Mouse (Mus musculus): ENCODE data around the gene Pde8b. TPM values are rescaled to one million over a fixed set of nuclear protein-coding genes. Genes with fewer than 3 reads are reported as not detected.

Pde8b gene
- polyA plus RNA-seq, 1 experiment from 2014 or later, result 3.7 TPM

DNA sequence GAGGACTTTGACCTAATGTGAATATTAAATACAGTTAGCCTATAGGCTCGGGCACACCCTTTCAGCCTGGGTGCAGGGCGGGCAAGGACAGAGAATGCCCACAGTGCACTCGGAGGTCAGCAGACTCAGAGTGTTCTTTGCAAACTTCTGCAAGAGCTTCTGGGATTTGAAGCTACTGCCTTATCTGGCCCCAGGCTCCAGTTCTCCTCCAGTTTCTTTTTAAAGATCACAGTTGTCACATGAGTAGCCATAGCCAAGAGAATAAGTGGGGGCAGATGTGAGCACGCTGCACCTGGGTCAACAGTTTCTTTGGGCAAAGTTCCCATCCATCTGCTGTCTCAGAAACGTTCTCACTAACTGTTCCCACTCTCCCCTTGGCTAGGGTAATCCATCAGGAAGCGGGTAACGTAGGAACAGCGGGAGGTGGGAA is 162.8 kb downstream of the Pde8b start:
- Histone ChIP-seq H3K4me3 (replicated peaks) (no peak overlapping the region), H3K4me2 (no peak overlapping the region), H3K4me1 (no peaks in the 10 kb centered on the region), H3K27me3 (no peaks in the 10 kb centered on the region), H3K36me3 (replicated peaks) (no peaks in the 10 kb centered on the region), H3K9ac (no peak overlapping the region), H3K9me3 (no peaks in the 10 kb centered on the region), H3K27ac (no peak overlapping the region)
- 86% methylated on average over 8 of the region's 8 CpGs for WGBS
- ATAC-seq (ENCODE audit: low FRiP score), result no peak

DNA sequence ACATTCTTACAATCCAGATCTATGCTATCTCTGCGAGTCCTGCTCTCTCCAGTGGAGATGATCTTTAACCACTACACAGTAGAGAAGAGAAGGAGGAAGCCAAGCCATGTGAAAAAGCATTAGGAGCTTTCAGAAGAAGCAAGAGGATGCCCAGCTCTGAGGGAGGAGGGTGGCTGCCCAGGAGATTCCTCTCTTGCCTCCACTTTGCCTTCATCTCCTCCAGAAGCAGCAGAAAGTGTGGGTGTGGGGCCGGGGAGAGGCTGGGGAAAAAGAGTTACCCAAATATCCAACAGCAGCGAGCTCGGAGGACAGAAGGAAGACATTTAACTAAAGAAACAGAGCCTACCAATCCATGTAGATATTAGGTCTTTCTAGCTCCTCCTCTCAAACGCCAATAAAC is 164.1 kb downstream of the Pde8b start:
- no peaks in the 10 kb centered on the region for H3K9me3 ChIP-seq
- no peak overlapping the region for H3K9ac ChIP-seq
- H3K36me3 ChIP-seq (replicated peaks), result no peaks in the 10 kb centered on the region
- no peak for ATAC-seq (ENCODE audit: low FRiP score)
- no peak overlapping the region for H3K4me2 ChIP-seq
- WGBS, result 87% methylated on average over 5 of the region's 5 CpGs
- H3K27me3 ChIP-seq, result no peaks in the 10 kb centered on the region
- H3K27ac ChIP-seq, result no peak overlapping the region
- no peaks in the 10 kb centered on the region for H3K4me1 ChIP-seq
- no peak overlapping the region for H3K4me3 ChIP-seq (replicated peaks)

DNA sequence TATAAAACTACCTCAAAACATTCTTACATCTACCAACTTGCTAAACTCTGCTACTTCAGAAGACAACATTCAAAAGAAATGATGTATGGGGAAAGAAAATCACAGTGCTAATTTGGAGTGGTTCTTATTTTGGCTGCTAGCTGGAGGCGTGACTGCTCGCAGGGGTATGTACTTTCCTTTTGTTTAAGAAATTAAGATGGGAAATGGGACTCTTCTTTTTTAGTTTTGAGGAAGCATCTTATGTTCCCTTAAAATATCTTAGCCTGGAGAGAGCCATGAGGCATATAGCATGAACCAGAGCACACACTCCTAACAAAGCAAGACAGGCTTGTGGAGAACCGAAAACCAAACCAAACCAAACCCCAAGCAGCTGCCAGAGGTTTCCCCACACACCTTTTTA is 167.5 kb downstream of the Pde8b start:
- no peaks in the 10 kb centered on the region for H3K36me3 ChIP-seq (replicated peaks)
- H3K27me3 ChIP-seq, result no peaks in the 10 kb centered on the region
- H3K4me1 ChIP-seq, result no peaks in the 10 kb centered on the region
- WGBS, result 93% methylated on average over 3 of the region's 3 CpGs
- no peak overlapping the region for H3K4me2 ChIP-seq
- ATAC-seq (ENCODE audit: low FRiP score), result no peak
- H3K4me3 ChIP-seq (replicated peaks), result no peak overlapping the region
- no peaks in the 10 kb centered on the region for H3K9me3 ChIP-seq
- no peak overlapping the region for H3K27ac ChIP-seq
- H3K9ac ChIP-seq, result no peak overlapping the region

DNA sequence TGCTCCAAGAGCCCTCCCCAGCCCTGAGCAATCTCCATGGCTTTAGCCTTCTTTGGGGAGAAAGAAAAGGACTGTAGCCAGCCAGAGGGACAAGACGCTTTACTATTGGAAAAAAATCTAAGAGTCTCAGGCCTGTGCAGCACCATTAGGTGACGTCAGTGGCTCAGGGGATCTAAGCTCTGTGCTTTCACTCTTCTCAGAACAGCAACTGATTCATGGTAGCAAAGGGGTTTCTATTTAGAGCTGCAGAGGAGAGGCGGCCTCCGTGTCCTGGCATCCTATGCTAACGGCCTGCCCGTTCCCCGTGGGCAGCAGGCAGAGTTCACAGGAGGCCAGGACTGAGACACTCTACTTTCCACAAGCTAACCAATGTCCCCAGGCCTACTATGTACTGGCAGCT is 169.1 kb downstream of the Pde8b start:
- no peak overlapping the region for H3K27ac ChIP-seq
- no peak overlapping the region for H3K9ac ChIP-seq
- no peaks in the 10 kb centered on the region for H3K9me3 ChIP-seq
- ATAC-seq (ENCODE audit: low FRiP score), result no peak
- no peaks in the 10 kb centered on the region for H3K36me3 ChIP-seq (replicated peaks)
- no peaks in the 10 kb centered on the region for H3K27me3 ChIP-seq
- WGBS, result 86% methylated on average over 7 of the region's 7 CpGs
- H3K4me1 ChIP-seq, result no peaks in the 10 kb centered on the region
- H3K4me2 ChIP-seq, result no peak overlapping the region
- no peak overlapping the region for H3K4me3 ChIP-seq (replicated peaks)

DNA sequence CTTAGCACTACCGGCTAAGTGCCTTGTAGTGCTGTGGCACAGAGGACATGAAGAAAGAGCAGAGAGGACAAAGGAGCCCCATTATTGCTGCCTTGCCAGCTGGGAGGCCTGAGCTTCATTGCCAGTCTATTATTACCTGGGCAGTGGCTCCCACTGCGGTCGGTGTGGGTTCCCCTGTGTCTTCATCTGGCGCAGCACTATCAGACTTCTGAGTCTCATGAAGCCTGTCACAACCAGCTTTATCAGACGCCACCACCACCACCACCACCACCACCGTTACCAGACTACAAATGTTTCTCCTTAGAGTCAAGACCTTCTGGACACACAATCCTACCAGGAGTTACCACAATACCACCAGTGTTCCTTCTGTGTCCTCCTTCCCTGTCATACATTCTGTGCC is 171.6 kb downstream of the Pde8b start:
- no peak overlapping the region for H3K27ac ChIP-seq
- H3K4me3 ChIP-seq (replicated peaks), result no peak overlapping the region
- no peaks in the 10 kb centered on the region for H3K9me3 ChIP-seq
- H3K9ac ChIP-seq, result no peak overlapping the region
- no peaks in the 10 kb centered on the region for H3K4me1 ChIP-seq
- H3K4me2 ChIP-seq, result no peak overlapping the region
- no peaks in the 10 kb centered on the region for H3K27me3 ChIP-seq
- 76% methylated on average over 6 of the region's 6 CpGs for WGBS
- no peaks in the 10 kb centered on the region for H3K36me3 ChIP-seq (replicated peaks)
- no peak for ATAC-seq (ENCODE audit: low FRiP score)

DNA sequence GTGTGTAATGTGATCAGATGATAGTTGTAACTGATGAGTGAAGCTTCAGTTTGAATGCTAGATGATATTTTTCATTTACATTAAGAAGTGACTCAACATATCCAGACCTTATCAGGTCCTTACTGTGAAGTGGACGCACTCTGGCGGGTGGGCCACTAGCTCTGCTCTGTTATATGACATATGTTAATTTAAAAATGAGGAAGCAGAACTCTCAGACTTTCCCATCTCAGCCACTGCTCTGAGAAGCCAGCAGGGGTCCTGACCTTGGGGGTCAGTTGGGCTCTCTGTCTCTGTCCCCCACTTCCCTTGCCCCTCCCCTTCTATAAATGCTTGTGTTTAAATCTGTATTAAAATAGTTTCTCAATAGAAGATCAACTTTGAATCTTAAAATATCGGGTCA is 172.4 kb downstream of the Pde8b start:
- ATAC-seq (ENCODE audit: low FRiP score), result no peak
- Histone ChIP-seq H3K27ac (no peak overlapping the region), H3K4me3 (replicated peaks) (no peak overlapping the region), H3K36me3 (replicated peaks) (no peaks in the 10 kb centered on the region), H3K4me2 (no peak overlapping the region), H3K27me3 (no peaks in the 10 kb centered on the region), H3K9me3 (no peaks in the 10 kb centered on the region), H3K4me1 (peaks cover 6% of the 10 kb centered on the region; the same call in 1 of the 2 replicates), H3K9ac (no peak overlapping the region)
- WGBS, result 82% methylated on average over 3 of the region's 3 CpGs

DNA sequence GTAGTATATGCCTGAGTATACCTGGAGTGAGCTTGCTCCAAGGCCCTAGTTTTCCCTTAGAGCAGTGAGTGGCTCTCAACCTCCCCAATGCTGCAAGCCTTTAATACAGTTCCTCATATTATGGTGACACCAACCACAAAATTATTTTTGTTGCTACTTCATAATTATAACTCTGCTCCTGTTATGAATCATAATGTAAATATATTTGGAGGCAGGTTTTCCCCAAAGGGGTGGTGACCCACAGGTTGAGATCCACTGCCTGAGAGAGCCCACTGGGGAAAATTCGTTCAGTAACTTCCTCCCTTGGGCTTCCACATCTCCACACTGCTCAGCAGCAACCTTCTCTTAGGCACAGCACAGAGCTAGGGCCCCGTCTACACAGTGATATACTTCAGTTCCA is 174.0 kb downstream of the Pde8b start:
- ATAC-seq (ENCODE audit: low FRiP score), result no peak
- no peak overlapping the region for H3K4me2 ChIP-seq
- H3K4me1 ChIP-seq, result peaks cover 6% of the 10 kb centered on the region; the same call in 1 of the 2 replicates
- WGBS, result 56% methylated on average over 2 of the region's 2 CpGs
- H3K9me3 ChIP-seq, result no peaks in the 10 kb centered on the region
- no peak overlapping the region for H3K9ac ChIP-seq
- no peaks in the 10 kb centered on the region for H3K27me3 ChIP-seq
- no peaks in the 10 kb centered on the region for H3K36me3 ChIP-seq (replicated peaks)
- H3K27ac ChIP-seq, result no peak overlapping the region
- no peak overlapping the region for H3K4me3 ChIP-seq (replicated peaks)

DNA sequence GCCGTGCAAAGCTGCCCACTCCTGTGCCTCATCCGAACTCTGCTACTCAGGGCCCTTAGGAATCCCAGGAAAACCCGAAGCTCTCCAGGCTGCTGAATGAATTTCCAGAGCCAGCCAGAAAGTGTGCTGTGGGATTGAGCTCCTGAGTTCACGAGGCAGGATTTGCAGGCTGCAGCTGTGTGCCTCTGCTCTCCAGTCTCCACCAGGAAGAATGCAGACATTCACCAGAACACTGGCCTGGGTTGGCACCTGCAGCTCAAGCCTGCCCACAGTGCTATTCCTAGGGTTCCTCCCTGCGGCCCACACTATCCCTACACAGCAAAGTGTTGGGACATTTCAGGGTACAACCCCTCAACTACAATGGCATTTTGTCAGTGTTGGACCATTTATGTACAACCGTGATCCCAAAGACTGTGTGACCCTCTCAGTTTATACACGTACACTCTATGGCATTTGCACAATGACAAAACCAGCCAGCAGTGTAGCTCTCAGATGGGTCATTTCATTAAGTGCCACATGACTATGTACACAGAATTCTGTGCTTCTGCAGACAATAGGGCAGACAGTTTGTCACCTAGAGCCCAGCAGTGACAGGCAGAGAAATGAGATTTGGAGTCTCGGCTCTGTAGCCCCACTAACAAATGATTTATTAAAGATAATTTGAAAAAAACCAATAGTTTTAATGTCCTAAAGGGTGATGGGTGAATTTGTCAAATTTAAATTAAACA is 176.5 kb downstream of the Pde8b start:
- Histone ChIP-seq H3K9me3 (no peaks in the 10 kb centered on the region), H3K4me3 (replicated peaks) (no peak overlapping the region), H3K9ac (no peak overlapping the region), H3K27me3 (no peaks in the 10 kb centered on the region), H3K4me1 (peaks cover 6% of the 10 kb centered on the region; the same call in 1 of the 2 replicates), H3K4me2 (no peak overlapping the region), H3K27ac (no peak overlapping the region), H3K36me3 (replicated peaks) (no peaks in the 10 kb centered on the region)
- no peak for ATAC-seq (ENCODE audit: low FRiP score)
- WGBS, result 65% methylated on average over 8 of the region's 8 CpGs

DNA sequence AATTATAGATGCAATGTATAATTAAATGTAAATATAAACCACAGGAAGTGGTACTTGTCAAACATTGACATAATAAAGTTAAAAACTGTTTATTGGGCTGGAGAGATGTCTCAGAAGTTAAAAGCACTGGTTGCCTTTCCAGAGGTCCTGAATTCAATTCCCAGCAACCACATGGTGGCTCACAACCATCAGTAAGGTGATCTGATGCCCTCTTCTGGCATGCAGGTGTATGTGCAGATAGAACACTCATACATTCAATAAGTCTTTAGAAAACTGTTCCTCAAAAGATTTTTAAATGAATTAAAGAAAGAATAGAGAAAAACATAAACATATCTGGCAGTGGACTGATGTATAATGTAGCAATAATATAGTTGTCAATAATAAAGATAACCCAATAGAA is 179.9 kb downstream of the Pde8b start:
- H3K27me3 ChIP-seq, result no peaks in the 10 kb centered on the region
- H3K4me2 ChIP-seq, result no peak overlapping the region

DNA sequence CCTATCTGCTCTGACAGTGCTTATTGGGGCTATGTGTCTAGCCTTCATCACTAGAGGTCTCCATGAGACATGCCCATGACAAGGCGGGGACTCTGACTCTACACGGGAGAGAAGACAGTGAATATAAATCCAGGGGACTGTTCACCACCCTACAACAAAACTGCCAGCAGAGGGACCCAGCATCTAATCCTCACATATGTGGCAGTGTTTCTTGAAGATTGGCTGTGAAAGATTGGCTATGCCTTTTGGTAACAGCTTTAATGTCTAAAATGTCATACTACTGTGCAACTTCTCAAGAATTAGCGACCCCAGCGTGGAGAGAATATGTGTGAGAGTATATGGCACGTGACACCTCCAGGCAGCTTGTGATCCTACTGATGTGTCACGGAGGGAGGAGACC is 182.3 kb downstream of the Pde8b start:
- H3K27ac ChIP-seq, result no peak overlapping the region
- no peaks in the 10 kb centered on the region for H3K9me3 ChIP-seq
- ATAC-seq (ENCODE audit: low FRiP score), result no peak
- no peak overlapping the region for H3K9ac ChIP-seq
- H3K4me2 ChIP-seq, result no peak overlapping the region
- 71% methylated on average over 6 of the region's 6 CpGs for WGBS
- H3K27me3 ChIP-seq, result no peaks in the 10 kb centered on the region
- H3K4me3 ChIP-seq (replicated peaks), result no peak overlapping the region
- H3K4me1 ChIP-seq, result peaks cover 5% of the 10 kb centered on the region
- no peaks in the 10 kb centered on the region for H3K36me3 ChIP-seq (replicated peaks)

More for the DNA sequence above, 179.9 kb downstream of the Pde8b start:
- Histone ChIP-seq H3K27ac (no peak overlapping the region), H3K4me1 (peaks cover 7% of the 10 kb centered on the region), H3K9me3 (no peaks in the 10 kb centered on the region), H3K36me3 (replicated peaks) (no peaks in the 10 kb centered on the region), H3K9ac (no peak overlapping the region), H3K4me3 (replicated peaks) (no peak overlapping the region)
- no peak for ATAC-seq (ENCODE audit: low FRiP score)

DNA sequence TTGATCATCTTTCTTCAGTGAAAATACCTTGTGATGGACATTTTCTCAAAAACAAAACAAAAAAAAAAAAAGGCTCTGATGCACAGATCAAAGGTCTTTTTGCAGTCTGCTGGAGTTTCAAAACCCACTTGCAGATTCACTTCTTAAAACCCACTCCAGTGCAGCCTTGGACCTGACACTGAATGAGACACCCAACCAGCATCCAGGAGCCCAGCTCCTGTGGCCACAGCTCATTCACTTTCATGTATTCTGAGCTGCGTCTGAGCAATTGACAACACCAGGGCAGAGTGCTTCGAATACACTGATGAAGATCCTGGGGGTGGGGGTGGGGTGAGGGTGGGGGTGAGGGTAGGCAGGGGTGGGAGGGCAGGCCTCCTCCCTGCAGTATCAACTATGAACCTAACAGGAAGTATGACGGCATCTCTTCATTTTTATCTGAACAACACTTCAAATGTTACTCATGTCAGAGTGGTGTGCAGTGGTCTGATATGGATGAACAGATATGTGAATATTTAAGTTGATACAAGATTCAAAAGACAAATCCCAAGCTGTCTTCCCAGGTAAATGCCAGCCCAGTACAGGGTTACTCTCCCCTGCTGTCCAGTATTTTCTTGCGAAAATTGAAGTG is 186.6 kb downstream of the Pde8b start:
- no peak for ATAC-seq (ENCODE audit: low FRiP score)
- 76% methylated on average over 4 of the region's 4 CpGs for WGBS
- Histone ChIP-seq H3K4me2 (no peak overlapping the region), H3K4me1 (peaks cover 5% of the 10 kb centered on the region), H3K9ac (no peak overlapping the region), H3K27ac (no peak overlapping the region), H3K9me3 (no peaks in the 10 kb centered on the region), H3K4me3 (replicated peaks) (no peak overlapping the region), H3K36me3 (replicated peaks) (no peaks in the 10 kb centered on the region), H3K27me3 (no peaks in the 10 kb centered on the region)

DNA sequence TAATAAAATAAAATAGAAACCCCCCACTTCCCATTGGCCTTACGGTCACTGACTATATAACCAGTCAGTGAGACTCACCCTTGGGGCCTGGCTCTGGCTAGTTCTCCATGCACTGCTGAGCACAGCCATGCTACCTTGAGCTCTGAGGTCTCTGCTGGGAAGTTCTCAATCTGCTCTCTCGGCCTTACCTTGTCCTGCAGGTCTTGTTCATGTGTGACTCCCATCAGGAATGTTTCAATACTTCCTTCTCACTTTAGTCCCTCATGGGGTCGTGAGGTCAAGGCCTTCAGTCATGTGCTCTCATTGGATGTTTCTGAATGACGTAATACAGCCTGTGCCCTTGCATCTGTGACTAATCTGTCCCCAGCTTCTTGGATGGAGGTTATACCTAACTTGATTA is 191.3 kb downstream of the Pde8b start:
- Histone ChIP-seq H3K4me1 (no peaks in the 10 kb centered on the region), H3K9ac (no peak overlapping the region), H3K9me3 (no peaks in the 10 kb centered on the region), H3K27ac (no peak overlapping the region), H3K4me3 (replicated peaks) (no peak overlapping the region), H3K4me2 (no peak overlapping the region), H3K36me3 (replicated peaks) (no peaks in the 10 kb centered on the region), H3K27me3 (no peaks in the 10 kb centered on the region)
- ATAC-seq (ENCODE audit: low FRiP score), result no peak
- 83% methylated on average over 4 of the region's 4 CpGs for WGBS
